Mouse (Mus musculus) heart, embryonic 12.5 days (tissue): Measurements from ENCODE around the gene Pon1. TPM values are rescaled to one million over a fixed set of nuclear protein-coding genes. Genes with fewer than 3 reads are reported as not detected.

Experiments
- ATAC-seq: fragments of 200-750 bp; cut with Nextera tagmentation; 2 replicates; pipeline ENCODE4 v1.8.0; 2017; ENCODE audit warnings: moderate TSS enrichment, moderate library complexity; ENCODE audit not compliant: insufficient number of reproducible peaks, low FRiP score
- H3K27ac ChIP-seq: fragments of 300-500 bp; sonication (generic); 2 replicates; pipeline ENCODE4 v1.5.1; 2016; ENCODE audit warnings: mild to moderate bottlenecking, moderate library complexity; ENCODE audit not compliant: poor library complexity, severe bottlenecking
- H3K27me3 ChIP-seq: fragments of 300-500 bp; sonication (generic); replicated peaks from 2 replicates; pipeline ENCODE4 v1.6.1; 2016; ENCODE audit warnings: mild to moderate bottlenecking, moderate library complexity
- H3K36me3 ChIP-seq: fragments of 300-500 bp; sonication (generic); 2 replicates; pipeline ENCODE4 v1.6.1; 2016; ENCODE audit warnings: mild to moderate bottlenecking, moderate library complexity
- H3K4me1 ChIP-seq: fragments of 300-500 bp; sonication (generic); replicated peaks from 2 replicates; pipeline ENCODE4 v1.6.1; 2016; ENCODE audit warnings: mild to moderate bottlenecking
- H3K4me2 ChIP-seq: fragments of 300-500 bp; sonication (generic); 2 replicates; pipeline ENCODE4 v1.6.1; 2016; ENCODE audit warnings: mild to moderate bottlenecking, moderate library complexity
- H3K4me3 ChIP-seq: fragments of 300-500 bp; sonication (generic); 2 replicates; pipeline ENCODE4 v1.5.1; 2016; ENCODE audit warnings: mild to moderate bottlenecking
- H3K9ac ChIP-seq: fragments of 300-500 bp; sonication (generic); 2 replicates; pipeline ENCODE4 v1.6.1; 2016; ENCODE audit warnings: mild to moderate bottlenecking, moderate library complexity
- H3K9me3 ChIP-seq: fragments of 300-500 bp; sonication (generic); replicated peaks from 2 replicates; pipeline ENCODE4 v1.6.1; 2016; ENCODE audit warnings: mild to moderate bottlenecking, moderate library complexity
- WGBS: fragments of 180-500 bp; shearing (Covaris S2); methylation state at CpG from one replicate; pipeline ENCODE4 v1.1.7; 2016; 5-methylcytosine and 5-hydroxymethylcytosine counted together
- polyA plus RNA-seq: library from polyadenylated mRNA; unstranded; fragments of >200 nt; fragmentation: Nextera tagmentation; extraction: Ambion mirVana; gene quantifications from 2 replicates; pipeline ENCODE4 v1.2.1, GENCODE M21; 2016

Pon1 gene
- polyA plus RNA-seq, 1 experiment from 2014 or later: not detected

GRCm38 (mm10) chr6:5156541-5157425 lies 37.0 kb downstream of the Pon1 start:
- peak; percentile 67 for ATAC-seq
- H3K4me3 ChIP-seq: no peak overlapping the region
- WGBS: 59% methylated on average over 6 of the region's 6 CpGs

GRCm38 (mm10) chr6:5155313-5155927 lies 38.3 kb downstream of the Pon1 start:
- 51% methylated on average over 1 of the region's 1 CpGs for WGBS
- Histone ChIP-seq H3K27ac (no peak overlapping the region), H3K4me3 (no peak overlapping the region), H3K4me2 (no peak overlapping the region), H3K4me1 (peaks cover 32% of the 10 kb centered on the region), H3K9ac (no peak overlapping the region), H3K9me3 (no peaks in the 10 kb centered on the region), H3K36me3 (peaks cover 26% of the 10 kb centered on the region), H3K27me3 (no peaks in the 10 kb centered on the region)
- 0 out of 2 replicates have a peak, but pooled peaks have one; percentile 19 for ATAC-seq

More at GRCm38 (mm10) chr6:5156541-5157425, 37.0 kb downstream of the Pon1 start:
- Histone ChIP-seq H3K36me3 (peaks cover 26% of the 10 kb centered on the region), H3K4me2 (no peak overlapping the region), H3K4me1 (peaks cover 20% of the 10 kb centered on the region), H3K27ac (peak overlapping the region; percentile 73), H3K9ac (no peak overlapping the region), H3K27me3 (no peaks in the 10 kb centered on the region), H3K9me3 (no peaks in the 10 kb centered on the region)

DNA sequence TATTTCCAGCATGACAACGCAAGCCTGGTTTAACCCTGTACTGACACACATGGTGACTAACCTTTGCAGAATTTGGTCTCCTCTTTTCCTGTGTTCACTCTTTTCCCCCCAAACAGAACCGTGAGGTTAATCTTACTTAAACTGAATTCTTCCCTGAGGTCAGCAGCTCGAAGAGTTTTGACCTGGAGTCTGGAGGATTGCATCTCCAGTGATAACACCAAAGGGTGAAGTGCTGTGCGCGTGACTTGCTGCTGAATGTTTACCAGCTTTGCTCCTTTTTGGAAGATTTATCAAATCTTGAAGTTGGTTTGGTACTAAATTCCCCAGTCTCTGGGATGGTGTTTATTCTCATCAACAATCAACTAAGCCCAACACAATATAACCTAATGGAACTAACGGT lies 39.0 kb downstream of the Pon1 start:
- Histone ChIP-seq H3K36me3 (peaks cover 20% of the 10 kb centered on the region), H3K9me3 (no peaks in the 10 kb centered on the region), H3K4me3 (no peak overlapping the region), H3K9ac (no peak overlapping the region), H3K27me3 (no peaks in the 10 kb centered on the region), H3K4me1 (peaks cover 35% of the 10 kb centered on the region), H3K27ac (no peak overlapping the region), H3K4me2 (no peak overlapping the region)
- ATAC-seq: no peak
- 65% methylated on average over 6 of the region's 6 CpGs for WGBS

GRCm38 (mm10) chr6:5152185-5152584 lies 41.6 kb downstream of the Pon1 start:
- no peaks in the 10 kb centered on the region for H3K27me3 ChIP-seq
- no peaks in the 10 kb centered on the region for H3K9me3 ChIP-seq
- H3K4me3 ChIP-seq: no peak overlapping the region
- peaks cover 38% of the 10 kb centered on the region for H3K4me1 ChIP-seq
- no peak for ATAC-seq
- no peak overlapping the region; the same call in 1 of the 2 replicates for H3K4me2 ChIP-seq
- WGBS: 44% methylated on average over 2 of the region's 2 CpGs
- no peak overlapping the region for H3K9ac ChIP-seq
- peaks cover 11% of the 10 kb centered on the region for H3K36me3 ChIP-seq
- H3K27ac ChIP-seq: peak overlapping the region; percentile 38; the same call in 1 of the 2 replicates

DNA sequence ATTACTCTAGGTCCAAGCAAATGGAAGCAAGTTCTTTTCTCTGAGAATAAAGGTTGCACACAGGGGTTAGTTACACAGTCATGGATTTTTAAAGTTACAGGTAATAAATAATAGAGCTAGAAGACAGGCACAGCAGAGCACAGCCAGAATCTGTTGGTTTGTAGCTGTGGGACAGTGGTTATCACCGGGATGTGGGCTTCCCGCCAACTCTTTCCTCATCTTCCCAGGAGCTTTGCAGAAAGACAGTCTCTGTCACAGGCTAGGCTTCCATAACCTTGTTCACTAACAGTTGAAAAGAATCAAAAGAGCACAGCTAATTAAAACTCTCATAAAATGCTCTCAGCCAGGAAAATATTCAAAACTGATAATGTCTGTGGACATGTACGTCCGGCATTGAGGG lies 42.6 kb downstream of the Pon1 start:
- Histone ChIP-seq H3K4me1 (peaks cover 31% of the 10 kb centered on the region), H3K9me3 (no peaks in the 10 kb centered on the region), H3K27ac (peak overlapping the region; percentile 22; the same call in 1 of the 2 replicates), H3K36me3 (peaks cover 11% of the 10 kb centered on the region), H3K27me3 (no peaks in the 10 kb centered on the region), H3K4me3 (no peak overlapping the region), H3K4me2 (no peak overlapping the region), H3K9ac (no peak overlapping the region)
- ATAC-seq: no peak
- WGBS: 54% methylated on average over 4 of the region's 4 CpGs

DNA sequence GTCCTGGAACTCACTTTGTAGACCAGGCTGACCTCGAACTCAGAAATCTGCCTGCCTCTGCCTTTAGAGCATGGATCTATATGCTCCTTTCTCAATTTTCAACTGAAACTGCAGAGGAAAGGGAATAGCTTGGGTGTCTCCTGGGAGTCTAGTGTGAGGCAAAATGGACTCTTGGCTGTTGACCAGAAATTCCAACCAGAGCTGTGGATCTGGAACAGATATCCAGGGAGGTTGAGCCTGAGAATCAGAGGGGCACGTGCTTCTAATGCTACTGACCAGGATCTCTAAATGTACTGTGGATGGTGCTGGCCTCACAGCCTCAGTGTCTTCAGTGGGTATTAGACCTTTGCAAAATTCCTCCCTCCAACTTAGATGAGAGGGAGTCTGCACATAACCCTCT lies 43.8 kb downstream of the Pon1 start:
- no peaks in the 10 kb centered on the region for H3K27me3 ChIP-seq
- H3K9ac ChIP-seq: no peak overlapping the region
- H3K27ac ChIP-seq: no peak overlapping the region
- H3K4me3 ChIP-seq: no peak overlapping the region
- 52% methylated on average over 2 of the region's 2 CpGs for WGBS
- no peaks in the 10 kb centered on the region for H3K9me3 ChIP-seq
- H3K36me3 ChIP-seq: peaks cover 10% of the 10 kb centered on the region
- H3K4me2 ChIP-seq: no peak overlapping the region
- H3K4me1 ChIP-seq: peaks cover 27% of the 10 kb centered on the region
- no peak for ATAC-seq

DNA sequence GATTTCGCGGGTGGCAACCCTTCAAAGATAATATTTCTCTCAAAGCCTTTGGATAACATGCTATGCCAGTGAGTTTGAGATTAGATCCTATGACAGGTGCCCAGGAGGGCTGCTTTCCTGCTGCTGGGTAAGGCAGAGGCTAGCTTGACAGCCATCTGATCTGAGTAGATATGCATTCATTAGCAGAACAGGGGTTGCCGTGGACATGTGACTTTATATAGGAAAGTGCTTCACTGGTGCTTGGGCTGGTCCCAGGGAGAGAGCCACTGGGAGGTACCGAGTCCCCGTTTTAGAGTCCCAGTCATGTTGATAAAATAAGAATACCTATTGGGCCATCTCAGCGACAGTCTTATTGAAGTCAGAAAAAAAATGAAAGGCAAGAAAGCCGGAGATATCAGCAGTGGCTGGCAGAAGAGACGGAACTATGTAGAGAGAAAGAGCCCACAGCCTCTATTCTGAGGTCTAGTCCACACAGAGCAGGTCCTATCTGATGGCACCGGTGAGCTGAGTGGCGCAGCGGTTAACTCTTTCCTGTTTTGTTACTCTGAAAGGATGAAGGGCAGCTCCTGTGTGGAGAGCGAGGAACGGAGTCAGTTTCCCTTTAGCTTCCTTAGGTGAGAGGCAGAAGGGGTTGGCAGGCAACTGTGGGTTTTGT lies 46.1 kb downstream of the Pon1 start:
- no peak overlapping the region for H3K4me3 ChIP-seq
- H3K27me3 ChIP-seq: no peaks in the 10 kb centered on the region
- peaks cover 30% of the 10 kb centered on the region for H3K4me1 ChIP-seq
- H3K4me2 ChIP-seq: no peak overlapping the region
- 48% methylated on average over 13 of the region's 13 CpGs for WGBS
- no peak overlapping the region for H3K9ac ChIP-seq
- 0 out of 2 replicates have a peak, but pooled peaks cover 3% of the 10 kb centered on the region for H3K36me3 ChIP-seq
- H3K27ac ChIP-seq: no peak overlapping the region
- H3K9me3 ChIP-seq: no peaks in the 10 kb centered on the region
- no peak for ATAC-seq

- no peak overlapping the region for H3K9ac ChIP-seq
- no peak for ATAC-seq
- 89% methylated on average over 9 of the region's 9 CpGs for WGBS
These were observed 54.1 kb downstream of the Pon1 start for GRCm38 (mm10) chr6:5139666-5140065.

DNA sequence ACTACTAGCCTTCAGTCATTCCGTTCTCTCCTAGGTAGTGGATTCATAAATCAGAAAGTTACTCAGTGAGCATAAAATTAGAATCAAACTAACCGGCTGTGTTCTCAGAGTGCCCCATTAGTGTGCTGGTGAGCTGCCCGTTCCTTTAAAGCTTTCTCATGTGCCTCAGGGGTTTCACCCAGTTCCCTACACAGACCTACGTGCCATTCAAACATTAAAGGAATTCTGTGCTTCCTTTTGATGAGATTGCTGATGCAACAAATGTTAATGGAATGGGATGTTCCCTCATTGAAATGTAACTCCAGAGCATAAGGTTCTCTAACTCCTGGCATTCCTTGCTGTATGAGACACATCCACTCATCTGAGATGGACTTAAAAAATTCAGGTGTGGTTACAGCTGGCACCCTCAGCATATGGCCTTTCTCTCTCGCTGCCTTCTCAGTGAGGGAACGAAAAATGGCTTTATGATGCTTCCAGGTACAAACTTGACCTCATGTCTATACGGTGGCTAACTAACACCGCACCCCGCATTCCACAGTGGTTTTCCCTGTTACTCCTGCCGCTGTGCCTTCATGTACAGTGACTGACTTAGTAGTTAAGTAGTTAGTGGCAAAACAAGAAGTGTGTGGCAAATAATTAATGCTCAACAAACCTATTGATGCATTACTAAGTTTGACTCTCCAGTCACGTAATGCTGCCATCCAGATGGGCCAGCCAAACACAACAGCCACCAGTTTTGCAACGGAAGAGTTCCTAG lies 54.7 kb downstream of the Pon1 start:
- 86% methylated on average over 12 of the region's 12 CpGs for WGBS
- Histone ChIP-seq H3K4me1 (no peaks in the 10 kb centered on the region), H3K36me3 (peaks cover 16% of the 10 kb centered on the region; the same call in 1 of the 2 replicates), H3K27ac (no peak overlapping the region), H3K9ac (no peak overlapping the region), H3K4me3 (no peak overlapping the region), H3K9me3 (no peaks in the 10 kb centered on the region), H3K4me2 (no peak overlapping the region), H3K27me3 (no peaks in the 10 kb centered on the region)
- no peak for ATAC-seq

More at GRCm38 (mm10) chr6:5139666-5140065, 54.1 kb downstream of the Pon1 start:
- no peaks in the 10 kb centered on the region for H3K27me3 ChIP-seq
- peaks cover 10% of the 10 kb centered on the region; the same call in 1 of the 2 replicates for H3K36me3 ChIP-seq
- H3K4me3 ChIP-seq: no peak overlapping the region
- no peaks in the 10 kb centered on the region for H3K4me1 ChIP-seq
- no peak overlapping the region for H3K27ac ChIP-seq
- no peak overlapping the region for H3K4me2 ChIP-seq
- no peaks in the 10 kb centered on the region for H3K9me3 ChIP-seq

DNA sequence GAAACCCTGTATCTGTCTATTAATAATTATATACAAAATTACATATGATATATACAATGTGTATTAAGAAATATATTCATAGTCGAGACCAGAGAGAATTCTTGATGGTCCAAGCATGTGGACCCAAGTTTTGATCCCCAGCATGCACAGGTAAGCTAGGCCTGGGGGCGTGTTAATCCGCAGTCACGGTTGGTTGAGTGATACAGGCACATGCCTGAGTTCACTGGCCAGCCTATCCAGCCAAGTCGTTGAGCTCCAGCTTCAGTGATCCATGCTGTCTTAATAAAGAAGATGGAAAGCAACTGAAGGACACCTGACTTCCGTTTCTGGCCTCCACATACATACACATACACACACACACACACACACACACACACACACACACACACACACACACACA lies 57.7 kb downstream of the Pon1 start:
- 81% methylated on average over 6 of the region's 6 CpGs for WGBS
- Histone ChIP-seq H3K4me3 (no peak overlapping the region), H3K36me3 (peaks cover 16% of the 10 kb centered on the region; the same call in 1 of the 2 replicates), H3K27me3 (no peaks in the 10 kb centered on the region), H3K4me1 (no peaks in the 10 kb centered on the region), H3K9ac (no peak overlapping the region), H3K9me3 (no peaks in the 10 kb centered on the region), H3K4me2 (no peak overlapping the region), H3K27ac (no peak overlapping the region)
- no peak for ATAC-seq
